Mouse (Mus musculus): ENCODE results near the gene Gm20822. TPM values are rescaled to one million over a fixed set of nuclear protein-coding genes. Genes with fewer than 3 reads are reported as not detected.
"Not testable (repeated sequence)": the region's sequence is repeated elsewhere in the genome, so short reads cannot be mapped to it uniquely, and the experiment has no call there.

Gene Gm20822
- polyA plus RNA-seq (2012; rRNA removed): not detected in 2 replicates
- polyA plus RNA-seq (2014; fragmentation: Nextera tagmentation; extraction: Ambion mirVana): not detected in 2 replicates

DNA sequence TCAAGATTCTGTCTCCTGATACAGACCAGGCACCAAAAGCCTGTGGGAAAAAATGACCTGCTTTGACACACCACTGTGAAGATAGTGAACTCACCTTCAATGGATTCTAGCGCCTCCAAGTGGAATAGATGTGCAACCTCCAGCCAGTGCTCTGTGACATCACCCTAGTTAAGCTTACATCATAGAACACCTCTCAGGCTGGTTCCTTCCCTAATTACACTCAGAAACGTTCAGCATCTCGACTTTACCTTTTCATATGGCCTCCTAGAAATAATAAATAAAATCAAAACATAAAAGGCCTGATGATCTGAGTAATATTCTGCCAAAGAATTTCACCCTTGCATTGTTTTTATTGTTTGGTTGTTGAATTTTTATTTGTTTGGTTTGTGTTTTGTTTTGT is at the start of gene Gm20822:
Gene Gm20822 (minus strand): TSS at position 101 of the 400 bp plus-strand sequence.
- no CpG with 5 or more reads among the region's 3 CpGs for WGBS (ENCODE audit: insufficient replicate concordance)
- H3K4me2 ChIP-seq (ENCODE audit: low read depth); ATAC-seq (ENCODE audit: insufficient read depth); H3K9me3 ChIP-seq (ENCODE audit: control insufficient read depth, low read length); H3K4me3 ChIP-seq (ENCODE audit: insufficient read depth in 1 of 2, low read depth in 2 of 2, low read length in 2 of 2); H3K27ac ChIP-seq; H3K27me3 ChIP-seq (ENCODE audit: control insufficient read depth, insufficient read depth, low read length); H3K4me1 ChIP-seq (replicated peaks; ENCODE audit: control insufficient read depth in 2 of 2, insufficient read depth in 2 of 2, low read length in 1 of 2); H3K9ac ChIP-seq (replicated peaks); H3K36me3 ChIP-seq (replicated peaks; ENCODE audit: control insufficient read depth, insufficient read depth, low read depth); DNase-seq (ENCODE audit: low read depth in 3 of 3, low spot score in 3 of 3): not testable (repeated sequence)
